Mouse (Mus musculus): Measurements from ENCODE around the gene Acta1. TPM values are rescaled to one million over a fixed set of nuclear protein-coding genes. Genes with fewer than 3 reads are reported as not detected.

The Acta1 gene
- polyA plus RNA-seq, 1 experiment from 2014 or later = 11.1 TPM

DNA sequence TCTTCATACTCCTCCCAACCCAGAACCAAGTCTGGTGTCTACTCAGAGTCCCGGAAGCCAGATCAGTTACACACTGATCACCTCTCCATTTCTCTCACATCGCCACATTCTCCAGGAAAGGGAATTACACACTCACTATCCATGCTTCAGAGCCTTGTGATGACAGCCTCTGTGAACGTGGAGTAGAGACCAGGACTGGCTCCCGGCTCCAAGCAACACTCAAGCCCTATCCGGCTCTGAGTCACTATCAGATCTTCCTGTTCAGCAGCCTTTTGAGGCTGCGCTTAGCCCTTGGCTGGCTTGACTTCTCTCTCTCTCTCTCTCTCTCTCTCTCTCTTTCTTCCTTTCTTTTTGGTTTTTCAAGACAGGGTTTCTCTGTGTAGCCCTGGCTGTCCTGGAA lies 21.2 kb downstream of the Acta1 start:
- Histone ChIP-seq H3K36me3 (ENCODE audit: control insufficient read depth, insufficient read depth, low read length) (no peaks in the 10 kb centered on the region), H3K4me1 (ENCODE audit: control insufficient read depth, insufficient read depth, low read length) (no peaks in the 10 kb centered on the region), H3K9me3 (ENCODE audit: control insufficient read depth, low read length) (no peaks in the 10 kb centered on the region), H3K9ac (ENCODE audit: low read depth, low read length) (no peak overlapping the region), H3K27ac (ENCODE audit: low read length) (no peak overlapping the region), H3K4me2 (ENCODE audit: low read depth, low read length) (no peak overlapping the region), H3K27me3 (replicated peaks; ENCODE audit: control insufficient read depth, insufficient read depth, low read length) (no peaks in the 10 kb centered on the region), H3K4me3 (ENCODE audit: low read length) (no peak overlapping the region)
- WGBS = 76% methylated on average over 6 of the region's 6 CpGs
- no peak for ATAC-seq

GRCm38 (mm10) chr8:123872048-123872447 lies 22.5 kb downstream of the Acta1 start:
- Histone ChIP-seq H3K9ac (ENCODE audit: low read depth, low read length) (no peak overlapping the region), H3K4me2 (ENCODE audit: low read depth, low read length) (no peak overlapping the region), H3K27me3 (replicated peaks; ENCODE audit: control insufficient read depth, insufficient read depth, low read length) (no peaks in the 10 kb centered on the region), H3K4me1 (ENCODE audit: control insufficient read depth, insufficient read depth, low read length) (no peaks in the 10 kb centered on the region), H3K36me3 (ENCODE audit: control insufficient read depth, insufficient read depth, low read length) (no peaks in the 10 kb centered on the region), H3K27ac (ENCODE audit: low read length) (no peak overlapping the region), H3K9me3 (ENCODE audit: control insufficient read depth, low read length) (no peaks in the 10 kb centered on the region), H3K4me3 (ENCODE audit: low read length) (no peak overlapping the region)
- WGBS = 73% methylated on average over 9 of the region's 9 CpGs
- ATAC-seq = no peak

DNA sequence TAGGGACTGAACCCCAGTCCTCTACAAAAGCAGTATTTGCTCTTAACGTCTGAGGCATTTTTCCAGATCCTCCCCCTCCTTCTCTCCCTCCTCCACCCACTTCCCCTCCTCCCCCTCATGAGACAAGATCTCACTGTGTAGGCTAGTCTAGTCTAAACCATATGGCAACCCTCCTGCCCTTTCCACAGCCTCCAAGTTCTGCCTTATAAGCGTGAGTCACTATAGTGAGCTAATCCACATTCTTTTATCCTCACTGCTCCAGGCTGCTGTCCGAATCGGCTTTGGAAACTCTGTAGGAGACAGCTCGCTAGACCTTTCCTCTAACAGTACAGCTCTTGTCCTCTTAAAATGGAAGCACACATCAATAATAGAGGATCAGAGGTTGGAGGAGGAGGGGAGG lies 27.6 kb downstream of the Acta1 start:
- ATAC-seq = no peak
- H3K9ac ChIP-seq (ENCODE audit: low read depth, low read length) = no peak overlapping the region
- no peak overlapping the region for H3K4me2 ChIP-seq (ENCODE audit: low read depth, low read length)
- no peak overlapping the region for H3K4me3 ChIP-seq (ENCODE audit: low read length)
- no peak overlapping the region for H3K27ac ChIP-seq (ENCODE audit: low read length)
- H3K4me1 ChIP-seq (ENCODE audit: control insufficient read depth, insufficient read depth, low read length) = no peaks in the 10 kb centered on the region
- H3K9me3 ChIP-seq (ENCODE audit: control insufficient read depth, low read length) = no peaks in the 10 kb centered on the region
- H3K36me3 ChIP-seq (ENCODE audit: control insufficient read depth, insufficient read depth, low read length) = no peaks in the 10 kb centered on the region
- peaks cover 7% of the 10 kb centered on the region; the same call in 1 of the 2 replicates for H3K27me3 ChIP-seq (replicated peaks; ENCODE audit: control insufficient read depth, insufficient read depth, low read length)
- WGBS = 29% methylated on average over 5 of the region's 5 CpGs

- Histone ChIP-seq H3K27me3 (replicated peaks; ENCODE audit: control insufficient read depth, insufficient read depth, low read length) (peaks cover 9% of the 10 kb centered on the region; the same call in 1 of the 2 replicates), H3K4me3 (ENCODE audit: low read length) (no peak overlapping the region), H3K9ac (ENCODE audit: low read depth, low read length) (no peak overlapping the region), H3K9me3 (ENCODE audit: control insufficient read depth, low read length) (no peaks in the 10 kb centered on the region), H3K27ac (ENCODE audit: low read length) (no peak overlapping the region), H3K4me1 (ENCODE audit: control insufficient read depth, insufficient read depth, low read length) (no peaks in the 10 kb centered on the region), H3K36me3 (ENCODE audit: control insufficient read depth, insufficient read depth, low read length) (no peaks in the 10 kb centered on the region), H3K4me2 (ENCODE audit: low read depth, low read length) (no peak overlapping the region)
- WGBS = 58% methylated on average over 7 of the region's 7 CpGs
- no peak for ATAC-seq
These were observed 28.8 kb downstream of the Acta1 start for GRCm38 (mm10) chr8:123865786-123866185.

DNA sequence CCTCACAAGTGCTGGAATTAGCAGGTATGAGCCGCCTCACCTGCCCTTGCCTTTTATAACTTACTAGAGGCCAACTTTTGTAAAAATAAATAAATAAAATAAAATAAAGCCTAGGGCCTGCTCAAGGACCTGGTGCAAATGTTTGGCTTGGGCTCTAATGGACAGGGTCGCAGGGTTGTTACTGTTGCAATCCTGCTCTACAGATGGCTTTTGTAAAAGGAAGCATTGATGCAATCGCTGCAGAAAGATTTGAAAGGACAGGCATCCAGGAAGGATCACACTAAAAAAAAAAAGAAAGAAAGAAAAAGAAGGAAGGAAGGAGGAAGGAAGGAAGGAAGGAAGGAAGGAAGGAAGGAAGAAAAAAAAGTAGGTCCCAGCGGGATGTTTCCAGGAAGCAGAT lies 34.2 kb downstream of the Acta1 start:
- no peak for ATAC-seq
- no peak overlapping the region for H3K9ac ChIP-seq (ENCODE audit: low read depth, low read length)
- H3K4me1 ChIP-seq (ENCODE audit: control insufficient read depth, insufficient read depth, low read length) = peaks cover 10% of the 10 kb centered on the region
- H3K27me3 ChIP-seq (replicated peaks; ENCODE audit: control insufficient read depth, insufficient read depth, low read length) = peaks cover 9% of the 10 kb centered on the region; the same call in 1 of the 2 replicates
- 72% methylated on average over 4 of the region's 4 CpGs for WGBS
- H3K4me3 ChIP-seq (ENCODE audit: low read length) = peak overlapping the region; percentile 96; the same call in 1 of the 2 replicates
- peak overlapping the region; percentile 98 for H3K4me2 ChIP-seq (ENCODE audit: low read depth, low read length)
- no peaks in the 10 kb centered on the region for H3K9me3 ChIP-seq (ENCODE audit: control insufficient read depth, low read length)
- no peaks in the 10 kb centered on the region for H3K36me3 ChIP-seq (ENCODE audit: control insufficient read depth, insufficient read depth, low read length)
- H3K27ac ChIP-seq (ENCODE audit: low read length) = no peak overlapping the region; the same call in 1 of the 2 replicates

- Histone ChIP-seq H3K4me3 (ENCODE audit: low read length) (peak within 1 kb of the TSS; percentile 96), H3K4me1 (ENCODE audit: control insufficient read depth, insufficient read depth, low read length) (peaks cover 10% of the 10 kb centered on the region), H3K27me3 (replicated peaks; ENCODE audit: control insufficient read depth, insufficient read depth, low read length) (peaks cover 9% of the 10 kb centered on the region; the same call in 1 of the 2 replicates), H3K9ac (ENCODE audit: low read depth, low read length) (peak within 1 kb of the TSS; percentile 86), H3K27ac (ENCODE audit: low read length) (peak within 1 kb of the TSS; percentile 69), H3K36me3 (ENCODE audit: control insufficient read depth, insufficient read depth, low read length) (no peaks in the 10 kb centered on the region), H3K4me2 (ENCODE audit: low read depth, low read length) (peak within 1 kb of the TSS; percentile 98), H3K9me3 (ENCODE audit: control insufficient read depth, low read length) (no peaks in the 10 kb centered on the region)
- ATAC-seq = peak; percentile 72
- WGBS = 1% methylated on average over 48 of the region's 48 CpGs
These were observed 34.8 kb downstream of the Acta1 start, which contains the start of gene Ccsap for GRCm38 (mm10) chr8:123859648-123860259. TSS of gene Ccsap (minus strand) at chr8:123860209.

DNA sequence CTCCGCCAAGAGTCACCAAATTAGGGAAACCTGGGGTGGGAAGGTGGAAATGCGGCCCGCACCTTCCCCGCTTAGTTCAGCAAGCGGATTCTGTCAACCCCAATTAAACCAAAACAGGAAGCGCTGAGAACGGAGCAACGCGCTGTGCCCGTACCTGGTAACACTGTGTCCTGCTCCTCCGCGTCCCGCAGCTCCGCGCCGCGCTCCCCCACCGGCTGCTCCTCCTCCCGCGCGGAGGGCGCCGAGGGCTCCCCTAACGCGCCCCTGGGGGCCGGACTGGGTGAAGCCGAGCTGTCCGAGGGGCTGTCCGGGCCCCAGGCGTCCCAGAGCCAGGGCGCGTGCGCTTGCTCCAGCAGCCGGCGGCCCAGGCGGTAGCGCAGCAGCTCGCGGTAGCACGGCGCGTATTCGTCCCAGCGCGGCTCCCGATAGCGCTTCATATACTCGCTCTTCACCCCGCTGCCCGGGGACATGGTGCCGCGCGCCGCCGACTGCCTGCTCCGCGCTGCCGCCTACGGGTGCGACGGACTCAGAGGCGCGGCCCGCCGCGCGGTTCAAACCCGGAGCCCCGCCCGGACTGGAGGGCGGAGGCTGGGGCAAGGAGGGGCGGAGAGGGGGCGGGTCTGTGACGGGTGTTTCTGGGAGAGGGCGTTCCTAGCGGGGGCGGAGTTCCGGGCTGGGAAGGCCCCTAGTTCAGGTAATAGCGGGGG lies 35.5 kb downstream of the Acta1 start:
- Histone ChIP-seq H3K9me3 (ENCODE audit: control insufficient read depth, low read length) (no peaks in the 10 kb centered on the region), H3K27ac (ENCODE audit: low read length) (peak overlapping the region; percentile 69), H3K9ac (ENCODE audit: low read depth, low read length) (peak overlapping the region; percentile 86), H3K4me1 (ENCODE audit: control insufficient read depth, insufficient read depth, low read length) (peaks cover 10% of the 10 kb centered on the region), H3K27me3 (replicated peaks; ENCODE audit: control insufficient read depth, insufficient read depth, low read length) (peaks cover 9% of the 10 kb centered on the region; the same call in 1 of the 2 replicates), H3K4me3 (ENCODE audit: low read length) (peak overlapping the region; percentile 96), H3K36me3 (ENCODE audit: control insufficient read depth, insufficient read depth, low read length) (no peaks in the 10 kb centered on the region), H3K4me2 (ENCODE audit: low read depth, low read length) (peak overlapping the region; percentile 98)
- ATAC-seq = peak; percentile 98
- under 1% methylated on average over 79 of the region's 79 CpGs for WGBS

GRCm38 (mm10) chr8:123858574-123858940 lies 36.0 kb downstream of the Acta1 start:
- Histone ChIP-seq H3K9ac (ENCODE audit: low read depth, low read length) (peak overlapping the region; percentile 86), H3K27me3 (replicated peaks; ENCODE audit: control insufficient read depth, insufficient read depth, low read length) (peaks cover 9% of the 10 kb centered on the region; the same call in 1 of the 2 replicates), H3K4me3 (ENCODE audit: low read length) (peak overlapping the region; percentile 96), H3K27ac (ENCODE audit: low read length) (peak overlapping the region; percentile 69; the same call in 1 of the 2 replicates), H3K4me2 (ENCODE audit: low read depth, low read length) (peak overlapping the region; percentile 98), H3K4me1 (ENCODE audit: control insufficient read depth, insufficient read depth, low read length) (peaks cover 10% of the 10 kb centered on the region), H3K36me3 (ENCODE audit: control insufficient read depth, insufficient read depth, low read length) (no peaks in the 10 kb centered on the region), H3K9me3 (ENCODE audit: control insufficient read depth, low read length) (no peaks in the 10 kb centered on the region)
- WGBS = under 1% methylated on average over 17 of the region's 17 CpGs
- no peak; the same call in 1 of the 2 replicates for ATAC-seq

DNA sequence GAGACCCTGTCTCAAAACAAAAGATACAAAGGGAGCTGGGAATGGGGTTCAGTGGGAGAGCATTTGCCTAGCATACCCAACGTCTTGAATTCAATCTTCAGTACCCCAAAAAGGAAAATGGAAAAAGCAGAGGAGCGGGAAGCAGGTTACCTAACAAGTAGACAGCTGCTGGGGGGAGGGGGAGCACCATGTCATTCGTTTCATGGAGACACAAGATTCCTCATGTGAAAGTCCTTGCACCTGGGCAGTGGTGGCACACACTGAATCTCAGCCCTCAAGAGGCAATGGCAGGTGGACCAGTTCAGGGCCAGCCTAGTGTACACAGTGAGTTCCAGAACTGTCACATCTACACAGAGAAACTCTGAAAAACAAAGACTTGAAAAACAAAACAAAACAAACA lies 37.2 kb downstream of the Acta1 start:
- Histone ChIP-seq H3K4me3 (ENCODE audit: low read length) (no peak overlapping the region), H3K27me3 (replicated peaks; ENCODE audit: control insufficient read depth, insufficient read depth, low read length) (0 out of 2 replicates have a peak, but pooled peaks cover 2% of the 10 kb centered on the region), H3K9ac (ENCODE audit: low read depth, low read length) (no peak overlapping the region), H3K36me3 (ENCODE audit: control insufficient read depth, insufficient read depth, low read length) (no peaks in the 10 kb centered on the region), H3K27ac (ENCODE audit: low read length) (no peak overlapping the region), H3K4me2 (ENCODE audit: low read depth, low read length) (no peak overlapping the region), H3K9me3 (ENCODE audit: control insufficient read depth, low read length) (no peaks in the 10 kb centered on the region), H3K4me1 (ENCODE audit: control insufficient read depth, insufficient read depth, low read length) (peaks cover 10% of the 10 kb centered on the region)
- WGBS = 77% methylated on average over 3 of the region's 3 CpGs
- no peak for ATAC-seq
